Mouse (Mus musculus) liver, embryonic 14 days (tissue): ENCODE measurements around the gene Dzip1l. TPM values are rescaled to one million over a fixed set of nuclear protein-coding genes. Genes with fewer than 3 reads are reported as not detected.

Experiments
- polyA plus RNA-seq: library from polyadenylated mRNA; depleted of rRNA; stranded (reverse); fragments of >200 nt; gene quantifications from 2 replicates; pipeline ENCODE4 v1.2.3, GENCODE M21; 2012; rRNA removed

The Dzip1l gene
- 0.38 and 0.53 TPM in 2 replicates for polyA plus RNA-seq

DNA sequence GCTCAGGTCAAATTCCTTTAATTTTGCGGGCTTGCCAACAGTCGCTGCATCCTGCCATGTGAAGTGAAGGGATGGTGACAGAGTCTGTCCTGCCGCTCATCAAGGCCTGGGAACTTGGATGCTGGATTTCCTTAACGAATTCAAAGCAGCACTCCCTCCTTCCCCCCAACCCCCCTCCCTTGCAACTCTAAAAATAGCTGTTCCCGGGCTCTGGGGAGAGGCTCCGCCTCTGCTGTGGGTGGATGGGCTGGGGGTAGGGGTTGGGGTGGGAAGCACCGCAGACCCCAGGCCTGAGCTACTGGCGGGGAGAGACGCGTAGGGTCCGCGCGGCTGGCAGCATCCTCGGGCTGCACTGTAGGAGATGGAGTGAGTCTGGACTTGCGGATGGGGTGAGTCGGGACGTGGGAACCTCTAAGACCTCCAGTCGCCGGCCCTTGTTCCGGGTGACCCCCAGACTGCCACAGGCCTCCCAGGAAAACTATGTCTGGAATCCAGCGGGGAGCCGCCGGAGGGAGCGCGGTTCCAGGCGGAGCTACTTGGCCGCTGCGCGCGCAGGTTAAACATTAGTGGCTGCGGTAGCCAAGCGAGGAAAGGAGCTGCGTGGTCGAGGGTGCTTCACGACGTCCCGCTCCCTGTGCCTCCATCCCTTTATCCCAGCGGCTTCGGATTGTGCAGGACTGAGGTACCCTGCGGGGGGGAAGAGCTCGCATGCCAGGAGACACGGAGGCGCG, at the start of gene Dzip1l:
Dzip1l (plus strand) TSS at position 216 of the 731 bp plus-strand sequence.

GRCm38 (mm10) chr9:99612202-99612601, 17.1 kb upstream of the Dzip1l start, which contains the start of gene A4gnt:
A4gnt (plus strand) TSS chr9:99612502.

DNA sequence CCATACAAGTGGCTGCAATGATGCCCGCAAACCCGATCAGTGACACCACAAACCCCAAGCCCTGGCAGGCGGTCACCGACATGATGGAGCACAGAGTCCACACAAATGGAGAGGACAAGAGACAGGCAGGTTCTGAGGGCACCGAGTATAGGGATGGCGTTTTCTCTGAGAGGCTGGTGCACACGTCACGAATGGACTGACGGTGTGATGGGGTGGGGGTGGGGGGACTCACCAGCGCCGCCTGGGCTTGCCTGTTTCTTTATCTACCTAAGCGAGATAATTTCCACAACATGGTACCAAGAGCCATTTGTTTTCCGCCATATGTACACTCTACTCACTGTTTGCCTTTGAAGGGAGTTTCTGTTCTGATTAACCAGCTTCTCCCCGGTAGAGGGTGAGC, 87.8 kb downstream of the Dzip1l start, which contains the start of gene Cldn18:
Cldn18 (minus strand) TSS at position 134 of the 400 bp plus-strand sequence.

Other genes with a start within 250 kb of the Dzip1l start
- gene Mras, start 192.1 kb upstream of the Dzip1l start, polyA plus RNA-seq = 1.8 and 2.8 TPM in 2 replicates
- 0.02 and 0.03 TPM in 2 replicates for gene Nme9, start 178.0 kb upstream of the Dzip1l start, polyA plus RNA-seq
- gene Armc8, start 60.6 kb upstream of the Dzip1l start, polyA plus RNA-seq = 7.0 and 8.3 TPM in 2 replicates
- 11.3 and 12.2 TPM in 2 replicates for gene Dbr1, start 53.7 kb upstream of the Dzip1l start, polyA plus RNA-seq
- gene A4gnt, start 17.0 kb upstream of the Dzip1l start, polyA plus RNA-seq = not detected in 2 replicates
- 0.03 TPM in 1 of 2 replicates, not detected in the other for gene Cldn18, start 87.8 kb downstream of the Dzip1l start, polyA plus RNA-seq
- not detected in 2 replicates for gene Sox14, start 246.7 kb downstream of the Dzip1l start, polyA plus RNA-seq